Mouse (Mus musculus) heart, embryonic 14.5 days (tissue): ENCODE measurements around the gene Ralgps1. TPM values are rescaled to one million over a fixed set of nuclear protein-coding genes. Genes with fewer than 3 reads are reported as not detected.
A peak's percentile ranks its signal among the peaks of the same experiment; 100 is the strongest.

Experiments
- ATAC-seq: fragments of 200-750 bp; cut with Nextera tagmentation; 2 replicates; pipeline ENCODE4 v1.8.0; 2017; ENCODE audit warnings: low read depth, moderate TSS enrichment; ENCODE audit not compliant: insufficient number of reproducible peaks, insufficient read depth, low FRiP score
- H3K27ac ChIP-seq, 2 experiments: fragments of 200-500 bp in 1 of 2; fragments of 300-500 bp in 1 of 2; sonication (generic) in 1 of 2; replicated peaks in 1 of 2; 2 replicates each; pipeline ENCODE4 v1.5.1; 2012 to 2014; ENCODE audit warnings: low read depth in 2 of 2, low read length in 2 of 2, control low read depth in 1 of 2, mild to moderate bottlenecking in 1 of 2, mixed read lengths in 1 of 2; ENCODE audit not compliant: control insufficient read depth in 1 of 2, insufficient read depth in 1 of 2
- H3K27me3 ChIP-seq: fragments of 300-500 bp; sonication (generic); 2 replicates; pipeline ENCODE4 v1.6.1; 2014; ENCODE audit warnings: mild to moderate bottlenecking, low read length, control low read depth; ENCODE audit not compliant: control insufficient read depth, insufficient read depth
- H3K36me3 ChIP-seq: fragments of 300-500 bp; sonication (generic); 2 replicates; pipeline ENCODE4 v1.6.1; 2014; ENCODE audit warnings: mild to moderate bottlenecking, control low read depth, low read length, mixed read lengths; ENCODE audit not compliant: control insufficient read depth, insufficient read depth
- H3K4me1 ChIP-seq, 2 experiments: fragments of 200-500 bp in 1 of 2; fragments of 300-500 bp in 1 of 2; sonication (generic) in 1 of 2; 2 replicates each; pipeline ENCODE4 v1.6.1; 2012 to 2014; ENCODE audit warnings: low read length in 2 of 2, control low read depth in 1 of 2, mixed read lengths in 1 of 2; ENCODE audit not compliant: control insufficient read depth in 2 of 2, insufficient read depth in 2 of 2
- H3K4me2 ChIP-seq: fragments of 300-500 bp; sonication (generic); 2 replicates; pipeline ENCODE4 v1.6.1; 2014; ENCODE audit warnings: mild to moderate bottlenecking, low read length
- H3K4me3 ChIP-seq, 2 experiments: fragments of 200-500 bp in 1 of 2; fragments of 300-500 bp in 1 of 2; sonication (generic) in 1 of 2; 2 replicates each; pipeline ENCODE4 v1.5.1; 2012 to 2014; ENCODE audit warnings: low read length in 2 of 2, mild to moderate bottlenecking in 2 of 2, control low read depth in 1 of 2, low read depth in 1 of 2, moderate library complexity in 1 of 2; ENCODE audit not compliant: control insufficient read depth in 1 of 2, insufficient read depth in 1 of 2
- H3K9ac ChIP-seq: fragments of 300-500 bp; sonication (generic); 2 replicates; pipeline ENCODE4 v1.6.1; 2014; ENCODE audit warnings: mild to moderate bottlenecking, low read length
- H3K9me3 ChIP-seq: fragments of 300-500 bp; sonication (generic); 2 replicates; pipeline ENCODE4 v1.6.1; 2016; ENCODE audit warnings: low read length, control low read depth; ENCODE audit not compliant: control insufficient read depth
- WGBS: fragments of 180-500 bp; shearing (Covaris S2); extraction: QIAGEN DNeasy Blood & Tissue Kit; methylation state at CpG from one replicate; pipeline ENCODE4 v1.1.7; 2014; 5-methylcytosine and 5-hydroxymethylcytosine counted together
- polyA plus RNA-seq: library from polyadenylated mRNA; unstranded; fragments of >200 nt; fragmentation: Nextera tagmentation; extraction: Ambion mirVana; gene quantifications from 2 replicates; pipeline ENCODE4 v1.2.1, GENCODE M21; 2014

Ralgps1 gene
- polyA plus RNA-seq, 1 experiment from 2014 or later, result 6.7 TPM

DNA sequence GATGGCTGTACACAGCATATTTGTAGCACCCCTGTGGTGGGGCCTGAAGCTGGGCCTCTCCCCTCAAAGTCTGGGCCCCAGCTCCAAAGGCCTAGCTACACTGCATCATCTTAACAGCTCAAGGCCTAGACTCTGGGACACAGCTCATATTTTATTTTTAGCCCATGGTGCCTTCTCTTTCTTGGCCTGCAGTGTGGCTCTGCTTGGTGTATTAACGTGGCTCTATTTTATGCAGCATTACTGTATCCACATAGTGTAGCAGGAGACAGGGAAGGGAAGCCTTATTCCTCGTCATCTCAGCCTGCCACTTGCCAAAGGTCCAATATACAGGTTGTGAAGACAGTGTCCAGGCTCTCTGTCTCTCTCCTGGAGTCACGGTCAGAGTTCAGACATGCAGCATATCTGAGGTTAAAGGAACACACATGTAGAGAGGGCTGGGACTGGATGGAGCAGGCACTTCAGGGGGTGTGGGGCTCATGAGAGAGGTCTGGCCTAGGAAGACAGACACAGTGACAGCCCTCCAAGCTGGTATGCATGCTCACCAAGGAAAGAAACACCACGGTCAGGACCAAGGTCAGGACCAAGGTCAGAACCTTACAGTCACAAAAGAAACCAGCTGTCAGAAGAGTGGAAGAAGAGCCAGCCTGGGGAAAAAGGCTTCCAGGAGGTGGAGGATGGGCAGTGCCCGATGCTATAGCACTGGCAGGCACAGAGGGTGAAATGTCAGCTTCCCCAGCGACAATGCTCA is 102.7 kb downstream of the Ralgps1 start:
- H3K4me1 ChIP-seq, result peaks cover 32 to 62% of the 10 kb centered on the region in 2 experiments
- no peak for ATAC-seq
- peak overlapping the region; percentile 90 to 94 for H3K27ac ChIP-seq

GRCm38 (mm10) chr2:33267075-33267474 is 104.2 kb downstream of the Ralgps1 start:
- no peak overlapping the region for H3K4me2 ChIP-seq
- H3K27ac ChIP-seq, result 0 out of 4 replicates have a peak overlapping the region, but pooled peaks of 1 of the 2 experiments have one; percentile 95
- WGBS, result 36% methylated on average over 1 of the region's 1 CpGs
- H3K9me3 ChIP-seq, result no peaks in the 10 kb centered on the region
- no peak overlapping the region for H3K9ac ChIP-seq
- H3K27me3 ChIP-seq, result no peaks in the 10 kb centered on the region
- H3K4me3 ChIP-seq, result no peak overlapping the region
- no peak for ATAC-seq
- no peaks in the 10 kb centered on the region for H3K36me3 ChIP-seq
- peaks cover 32 to 58% of the 10 kb centered on the region in 2 experiments for H3K4me1 ChIP-seq

More for the DNA sequence above, 102.7 kb downstream of the Ralgps1 start:
- Histone ChIP-seq H3K36me3 (no peaks in the 10 kb centered on the region), H3K4me3 (no peak overlapping the region), H3K9ac (peak overlapping the region; percentile 58), H3K4me2 (no peak overlapping the region), H3K27me3 (no peaks in the 10 kb centered on the region), H3K9me3 (no peaks in the 10 kb centered on the region)
- 50% methylated on average over 6 of the region's 6 CpGs for WGBS

DNA sequence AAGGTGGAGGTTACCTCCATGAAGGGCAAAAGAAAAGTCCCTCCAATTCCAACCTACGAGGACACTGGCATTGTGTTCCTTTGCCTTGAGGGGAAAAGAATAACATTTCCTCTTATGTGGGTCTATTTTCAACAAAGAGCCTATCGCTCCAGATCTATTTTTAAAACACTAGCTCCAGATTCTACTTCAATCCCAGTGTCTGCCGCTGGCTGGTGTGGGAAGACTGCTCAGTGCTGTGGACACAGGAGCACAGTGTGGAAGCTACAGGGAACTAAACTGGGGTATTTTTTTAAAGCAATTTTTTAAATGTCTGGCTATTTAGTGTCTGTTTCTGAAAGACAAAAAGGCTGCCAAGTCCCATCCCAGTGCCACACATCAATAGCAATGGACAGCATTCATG is 105.5 kb downstream of the Ralgps1 start:
- Histone ChIP-seq H3K9me3 (no peaks in the 10 kb centered on the region), H3K36me3 (no peaks in the 10 kb centered on the region), H3K4me3 (no peak overlapping the region), H3K4me1 (peaks cover 30 to 55% of the 10 kb centered on the region in 2 experiments), H3K9ac (peak overlapping the region; percentile 59), H3K27ac (peak overlapping the region; percentile 84 to 95), H3K27me3 (no peaks in the 10 kb centered on the region), H3K4me2 (peak overlapping the region; percentile 18; the same call in 1 of the 2 replicates)
- ATAC-seq, result no peak
- 9% methylated on average over 3 of the region's 3 CpGs for WGBS

- H3K9me3 ChIP-seq, result no peaks in the 10 kb centered on the region
- no peak for ATAC-seq
- H3K4me1 ChIP-seq, result peaks cover 20 to 41% of the 10 kb centered on the region in 2 experiments
- no peak overlapping the region for H3K9ac ChIP-seq
- H3K36me3 ChIP-seq, result no peaks in the 10 kb centered on the region
- H3K4me2 ChIP-seq, result no peak overlapping the region
- WGBS, result 92% methylated on average over 3 of the region's 3 CpGs
- H3K4me3 ChIP-seq, result no peak overlapping the region
- H3K27me3 ChIP-seq, result no peaks in the 10 kb centered on the region
- H3K27ac ChIP-seq, result no peak overlapping the region
Measured at GRCm38 (mm10) chr2:33261475-33261874, 109.8 kb downstream of the Ralgps1 start.

- ATAC-seq, result no peak
- WGBS, result 60% methylated on average over 8 of the region's 8 CpGs
- no peak overlapping the region for H3K9ac ChIP-seq
- no peaks in the 10 kb centered on the region for H3K36me3 ChIP-seq
- H3K4me1 ChIP-seq, result peaks cover 21 to 34% of the 10 kb centered on the region in 2 experiments
- no peaks in the 10 kb centered on the region for H3K27me3 ChIP-seq
- 0 out of 4 replicates have a peak overlapping the region, but pooled peaks of 1 of the 2 experiments have one; percentile 11 for H3K27ac ChIP-seq
- H3K4me3 ChIP-seq, result no peak overlapping the region
- H3K4me2 ChIP-seq, result no peak overlapping the region
- H3K9me3 ChIP-seq, result no peaks in the 10 kb centered on the region
Measured at GRCm38 (mm10) chr2:33260772-33261171, 110.5 kb downstream of the Ralgps1 start.

GRCm38 (mm10) chr2:33256769-33257537 is 114.3 kb downstream of the Ralgps1 start:
- H3K27ac ChIP-seq, result no peak overlapping the region
- no peak overlapping the region for H3K4me2 ChIP-seq
- H3K27me3 ChIP-seq, result no peaks in the 10 kb centered on the region
- no peaks in the 10 kb centered on the region for H3K36me3 ChIP-seq
- H3K9ac ChIP-seq, result no peak overlapping the region
- H3K9me3 ChIP-seq, result no peaks in the 10 kb centered on the region
- 26% methylated on average over 3 of the region's 3 CpGs for WGBS
- peaks cover 44 to 53% of the 10 kb centered on the region in 2 experiments for H3K4me1 ChIP-seq
- ATAC-seq, result no peak
- H3K4me3 ChIP-seq, result no peak overlapping the region

DNA sequence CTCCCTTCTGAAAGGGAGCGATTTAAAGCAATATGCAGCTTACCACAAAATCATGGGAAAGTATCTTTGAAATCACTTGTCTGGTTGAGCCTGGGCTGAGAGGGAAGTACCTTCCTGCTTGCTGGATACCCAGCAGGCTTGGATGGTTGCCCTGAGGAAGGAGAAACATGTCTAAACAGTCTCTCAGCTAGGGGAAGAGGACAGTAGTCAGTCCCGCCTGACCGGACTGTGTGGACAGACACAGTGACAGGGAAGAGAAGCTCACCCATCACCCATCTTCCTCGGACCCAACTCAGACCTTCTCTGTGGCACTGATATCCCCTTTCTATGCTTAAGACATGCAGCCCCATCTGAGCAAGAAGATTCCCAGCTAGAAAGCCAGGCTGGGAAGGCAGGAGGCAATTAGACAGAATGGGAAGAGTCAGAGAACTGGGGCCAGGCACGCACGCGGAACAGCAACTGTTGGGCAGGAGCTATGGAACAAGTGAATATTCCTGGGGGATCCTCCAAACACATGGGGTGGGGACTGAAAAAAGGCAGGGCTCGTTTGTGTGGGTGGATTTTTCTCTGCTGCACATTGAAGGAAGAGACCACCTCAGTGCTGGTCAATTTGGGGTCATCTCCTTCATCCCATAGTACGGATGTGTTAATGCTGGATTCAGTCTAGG is 116.8 kb downstream of the Ralgps1 start:
- Histone ChIP-seq H3K36me3 (no peaks in the 10 kb centered on the region), H3K4me3 (no peak overlapping the region), H3K27ac (peak overlapping the region; percentile 83 to 90), H3K27me3 (no peaks in the 10 kb centered on the region), H3K4me2 (peak overlapping the region; percentile 41), H3K9me3 (no peaks in the 10 kb centered on the region), H3K4me1 (peaks cover 55 to 63% of the 10 kb centered on the region in 2 experiments), H3K9ac (peak overlapping the region; percentile 56)
- WGBS, result 60% methylated on average over 9 of the region's 9 CpGs
- no peak for ATAC-seq
